Mouse (Mus musculus): ENCODE measurements around the gene Rbfox3.
A peak's percentile ranks its signal among the peaks of the same experiment; 100 is the strongest.

Gene Rbfox3

DNA sequence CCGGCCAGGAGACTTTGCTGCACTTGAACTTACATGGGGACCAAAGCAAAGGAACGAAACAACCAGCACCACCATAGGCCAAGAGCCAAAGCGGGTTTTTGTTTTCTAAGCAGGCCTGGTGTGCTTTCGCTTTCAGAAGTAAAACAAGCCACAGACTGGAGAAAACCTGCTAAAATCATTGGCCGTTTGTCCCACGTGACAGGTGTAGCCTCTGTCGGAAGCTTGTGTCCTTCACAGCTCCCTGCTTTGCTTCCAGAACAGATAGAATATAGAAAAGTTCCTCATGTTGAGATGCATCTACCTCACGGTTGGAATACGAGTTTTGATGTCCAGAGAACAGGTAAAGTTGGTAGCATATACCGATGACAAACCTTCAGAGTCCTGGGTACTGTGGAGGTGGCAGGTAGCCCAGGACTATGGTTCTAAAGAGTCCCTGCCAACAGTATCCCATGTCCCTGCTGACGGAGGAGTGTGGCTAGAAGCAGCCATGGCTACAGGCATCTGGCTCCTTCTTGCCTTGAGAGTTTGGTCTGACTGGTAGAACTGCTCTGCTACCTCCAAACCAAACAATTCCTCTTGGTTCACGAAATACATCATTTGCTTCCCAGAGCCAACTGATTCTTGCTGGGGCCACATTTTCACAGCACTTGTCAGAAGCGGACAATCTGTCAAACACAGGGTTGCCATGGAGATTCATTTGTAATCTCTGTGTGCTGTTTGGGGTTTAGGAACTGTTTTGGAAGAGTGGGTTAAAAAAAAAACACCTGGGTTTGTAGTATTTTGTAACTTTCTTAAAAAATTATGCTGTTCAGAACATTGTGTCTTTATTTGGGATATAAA, 258.8 kb downstream of the Rbfox3 start:
- peak; percentile 46 for DNase-seq

GRCm38 (mm10) chr11:118648369-118648768, 263.0 kb downstream of the Rbfox3 start:
- DNase-seq, result no peak

- no peak for DNase-seq
Measured at GRCm38 (mm10) chr11:118646864-118647263, 264.5 kb downstream of the Rbfox3 start.

DNA sequence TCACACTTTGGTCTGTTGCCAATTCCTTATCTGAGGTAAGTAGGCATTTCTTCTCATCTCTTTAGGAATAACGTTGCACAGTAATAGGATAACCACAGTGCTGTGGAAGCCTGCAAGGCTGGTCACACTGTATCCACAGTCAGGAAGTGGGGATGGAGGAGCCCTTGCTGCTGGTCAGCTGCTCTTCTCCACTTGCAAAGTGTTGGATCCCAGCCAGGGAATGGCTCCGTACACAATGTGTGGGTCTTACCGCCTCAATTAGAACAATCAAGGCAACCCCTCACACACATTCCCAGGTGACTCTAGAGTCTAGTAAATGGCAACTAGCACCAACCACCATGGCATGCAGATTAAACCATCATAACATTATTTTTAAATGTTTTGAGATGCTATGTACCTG, 266.2 kb downstream of the Rbfox3 start:
- DNase-seq, result no peak

- DNase-seq, result no peak
Measured at GRCm38 (mm10) chr11:118640706-118641105, 270.7 kb downstream of the Rbfox3 start.

DNA sequence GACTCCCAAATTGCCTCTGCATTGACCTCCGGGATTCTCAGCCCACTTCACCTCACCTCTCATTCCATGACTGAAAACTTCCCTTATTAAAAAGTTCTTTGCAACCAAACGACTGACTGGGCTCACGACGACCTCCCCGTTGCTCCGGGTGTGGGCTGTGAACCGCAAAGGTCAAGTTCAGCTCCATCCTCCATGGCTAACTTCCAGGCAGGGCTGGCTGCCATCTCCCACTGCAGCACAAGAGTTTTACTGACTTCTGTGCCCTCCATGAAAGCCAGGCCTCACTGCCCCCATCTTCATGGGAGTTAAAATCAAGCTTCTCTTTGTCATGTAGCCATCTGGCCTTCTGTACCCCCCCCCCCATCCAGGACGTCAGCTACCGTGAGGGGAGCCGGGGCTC, 273.7 kb downstream of the Rbfox3 start:
- no peak for DNase-seq

DNA sequence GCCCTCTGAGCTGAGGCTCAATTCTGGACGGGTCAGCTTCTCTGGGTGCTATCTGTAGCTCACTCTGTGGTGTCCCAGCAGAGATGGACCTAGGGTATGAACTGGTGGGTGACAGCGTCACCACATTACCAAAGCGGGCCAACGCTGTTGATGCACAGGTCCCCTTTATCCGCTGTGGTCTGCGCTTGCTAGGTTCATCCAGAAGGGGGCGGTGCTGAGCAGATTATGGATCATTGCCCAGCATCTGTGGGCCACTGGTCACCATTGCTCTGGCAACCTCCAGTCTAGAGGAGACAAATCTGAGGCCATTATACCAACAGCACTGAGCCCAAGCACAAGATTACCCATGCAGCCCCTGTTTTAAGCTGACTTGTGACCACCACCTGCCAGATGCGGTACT, 276.8 kb downstream of the Rbfox3 start:
- no peak for DNase-seq

DNA sequence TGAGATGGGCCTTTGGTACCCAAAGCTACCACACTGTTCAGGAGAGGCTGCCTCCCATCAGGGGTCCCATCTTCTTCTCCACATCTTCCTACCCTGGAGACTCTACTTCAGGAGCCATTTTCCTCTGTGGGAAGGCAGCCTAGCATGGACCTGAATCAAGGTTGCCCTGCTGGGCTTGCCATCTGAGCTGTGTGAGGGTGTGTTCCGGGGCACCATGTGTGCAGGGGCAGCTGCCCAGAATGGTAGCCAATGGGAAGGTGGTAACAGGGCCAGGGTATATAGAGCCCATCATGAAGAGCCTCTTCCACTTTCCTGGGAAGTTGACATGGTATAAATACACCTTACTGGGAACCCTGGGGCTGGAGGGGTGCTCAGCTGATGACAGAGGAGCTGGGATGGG, 281.7 kb downstream of the Rbfox3 start:
- DNase-seq, result no peak

GRCm38 (mm10) chr11:118627541-118627940, 283.9 kb downstream of the Rbfox3 start:
- no peak for DNase-seq

DNA sequence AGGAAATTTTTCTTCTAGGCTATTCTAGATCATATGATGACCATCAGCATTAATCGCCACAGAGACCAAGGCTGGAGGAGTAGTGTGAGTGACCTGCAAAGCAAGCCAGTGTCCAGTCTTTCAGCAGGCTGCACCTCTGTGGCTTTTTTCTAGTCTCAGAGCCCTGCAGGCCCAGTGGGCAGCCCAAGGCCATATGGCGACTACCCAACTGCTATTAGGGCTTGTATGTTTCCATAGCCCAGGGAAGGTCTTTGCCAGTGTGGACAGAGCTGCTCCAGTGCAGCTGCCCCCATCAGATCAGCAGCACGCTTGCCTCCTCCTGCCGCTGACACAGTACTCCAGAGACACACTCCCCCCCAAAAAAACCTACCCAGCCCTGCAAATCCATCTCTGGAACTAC, 290.5 kb downstream of the Rbfox3 start:
- no peak for DNase-seq

DNA sequence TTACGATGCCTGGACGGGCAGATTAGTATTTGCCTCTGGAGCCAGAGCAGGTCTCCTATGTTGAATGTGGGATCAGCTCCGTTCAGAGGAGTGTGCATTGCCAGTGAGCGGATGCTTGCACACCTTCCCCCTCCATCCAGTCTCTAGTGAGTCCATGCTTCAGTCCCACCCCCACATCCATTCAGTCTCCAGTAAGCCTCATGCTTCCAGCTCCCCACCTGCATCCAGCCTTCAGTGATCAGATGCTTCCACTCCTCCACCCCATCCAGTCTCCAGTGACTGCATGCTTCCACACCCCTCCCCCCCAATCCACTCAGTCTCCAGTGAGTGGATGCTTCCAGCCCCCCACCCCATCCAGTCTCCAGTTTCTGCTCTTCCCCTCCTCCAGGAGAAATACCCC, 297.3 kb downstream of the Rbfox3 start:
- DNase-seq, result no peak

- DNase-seq, result no peak
Measured at GRCm38 (mm10) chr11:118610128-118610527, 301.3 kb downstream of the Rbfox3 start.

DNA sequence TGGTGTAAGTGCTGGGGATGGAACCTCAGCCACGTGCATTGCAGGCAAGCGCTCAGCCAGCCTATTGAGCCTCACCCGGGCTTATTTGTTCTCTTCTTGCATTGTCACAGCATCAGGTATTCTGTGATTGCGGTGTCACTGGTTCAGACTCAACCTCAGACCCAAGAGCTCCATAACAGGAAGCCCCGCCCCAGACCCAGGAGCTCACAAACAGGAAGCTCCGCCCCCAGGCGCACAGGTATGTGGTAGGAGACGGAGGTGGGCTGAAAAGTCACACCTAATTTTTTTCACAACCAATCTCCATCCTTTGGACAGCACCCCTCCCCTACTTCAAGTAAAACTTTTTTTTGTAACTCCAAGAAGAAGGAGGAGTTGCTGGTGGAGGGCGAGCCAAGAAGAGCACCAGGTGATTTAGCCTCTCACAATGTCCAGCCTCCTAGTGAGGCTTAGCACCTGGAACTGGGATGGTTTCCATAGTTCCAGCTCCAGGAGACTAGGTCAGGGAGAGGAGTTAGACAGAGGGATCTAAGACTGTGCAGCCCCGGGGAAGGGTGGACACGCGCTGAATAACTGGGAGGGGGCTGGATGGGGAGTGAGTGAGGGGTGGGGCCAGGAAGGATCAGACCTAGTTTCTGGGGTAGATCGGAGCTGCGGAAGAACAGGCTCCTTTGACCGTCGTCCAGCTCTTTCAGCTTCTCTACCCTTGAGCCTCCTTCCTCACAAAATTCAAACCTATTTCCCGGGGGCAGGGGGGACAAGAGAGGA, 302.0 kb downstream of the Rbfox3 start:
- no peak for DNase-seq

- no peak for DNase-seq
Measured at GRCm38 (mm10) chr11:118607927-118608326, 303.5 kb downstream of the Rbfox3 start.

GRCm38 (mm10) chr11:118605570-118605969, 305.8 kb downstream of the Rbfox3 start:
- no peak for DNase-seq

DNA sequence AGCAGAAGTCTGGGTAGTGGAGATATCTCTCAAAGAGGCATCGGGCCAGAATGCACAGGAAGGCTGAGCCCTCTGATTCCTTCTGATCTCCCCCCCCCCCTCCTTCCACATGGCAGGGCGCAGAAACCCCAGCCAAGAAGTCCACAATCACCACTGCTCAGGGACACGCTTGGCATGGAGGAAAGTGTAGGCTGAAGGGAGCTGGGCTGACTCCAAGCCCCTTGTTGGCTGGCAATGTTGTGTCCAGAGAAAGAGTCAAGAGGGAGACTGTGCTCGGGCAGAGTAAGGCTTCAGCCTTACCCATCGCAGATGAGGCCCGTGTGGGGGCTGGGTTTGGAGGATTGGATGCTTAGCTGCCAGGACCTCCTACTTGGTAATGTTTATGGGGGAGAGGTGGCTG, 307.2 kb downstream of the Rbfox3 start:
- no peak for DNase-seq

- DNase-seq, result no peak
Measured at GRCm38 (mm10) chr11:118603126-118603525, 308.3 kb downstream of the Rbfox3 start.

GRCm38 (mm10) chr11:118601484-118601883, 309.9 kb downstream of the Rbfox3 start:
- DNase-seq, result no peak

- no peak for DNase-seq
Measured at GRCm38 (mm10) chr11:118600168-118600567, 311.2 kb downstream of the Rbfox3 start.

DNA sequence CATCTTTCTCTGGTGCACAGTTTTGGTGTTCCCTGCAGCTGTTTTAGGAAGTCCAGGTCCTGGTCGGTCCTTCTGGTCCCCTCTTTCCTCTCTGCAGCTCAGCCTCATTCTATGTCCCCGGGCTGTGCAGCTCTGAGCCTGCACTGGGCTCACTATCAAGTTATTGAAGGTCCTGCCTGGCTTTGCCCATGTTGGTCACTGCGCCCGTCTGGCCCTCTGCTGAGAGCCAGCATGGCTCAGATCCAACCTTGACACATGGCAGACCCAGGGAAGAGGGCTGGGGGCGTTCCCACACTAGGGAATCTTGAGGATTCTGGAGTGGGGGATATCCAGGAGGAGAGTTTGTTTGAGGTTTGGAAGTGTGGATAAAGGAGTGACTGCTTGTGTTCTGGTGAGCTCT, 312.7 kb downstream of the Rbfox3 start:
- DNase-seq, result no peak

GRCm38 (mm10) chr11:118584826-118585225, 326.6 kb downstream of the Rbfox3 start:
- no peak for DNase-seq

DNA sequence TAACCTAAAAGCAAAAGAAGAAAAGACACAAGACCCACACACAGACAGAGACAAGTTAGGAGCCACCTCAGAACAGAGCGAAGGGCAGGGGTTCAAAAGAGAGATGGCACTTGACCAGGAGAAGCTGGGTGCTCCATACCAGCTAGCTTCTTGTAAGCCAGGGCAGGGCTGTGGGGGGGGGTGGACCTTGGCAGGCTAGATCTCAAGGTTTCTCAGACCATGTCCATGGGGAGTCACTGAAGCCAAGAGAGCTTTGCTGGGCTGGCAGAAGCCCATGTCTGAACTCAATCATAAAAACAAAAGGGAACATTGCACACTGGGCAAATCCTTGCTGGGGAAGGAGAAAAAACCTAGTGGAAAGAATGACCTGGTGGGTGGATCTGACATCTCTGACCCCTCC, 327.4 kb downstream of the Rbfox3 start:
- DNase-seq, result no peak

- DNase-seq, result no peak
Measured at GRCm38 (mm10) chr11:118583573-118583972, 327.8 kb downstream of the Rbfox3 start.

- no peak for DNase-seq
Measured at GRCm38 (mm10) chr11:118581019-118581418, 330.4 kb downstream of the Rbfox3 start.

All from layer of hippocampus, adult 9-11 months (tissue).